Mouse (Mus musculus) liver, embryonic 14.5 days (tissue): ENCODE data around the gene Tmem132b. TPM values are rescaled to one million over a fixed set of nuclear protein-coding genes. Genes with fewer than 3 reads are reported as not detected.

Experiments
- ATAC-seq: fragments of 200-750 bp; cut with Nextera tagmentation; 2 replicates; pipeline ENCODE4 v1.8.0; 2017; ENCODE audit warnings: moderate number of reproducible peaks, mild to moderate bottlenecking, moderate library complexity; ENCODE audit not compliant: insufficient read depth
- DNase-seq, 3 experiments: peaks; one replicate each; pipeline ENCODE4 v3.0.0-alpha.2; 2012 to 2013; ENCODE audit warnings: low read depth in 3 of 3, low spot score in 3 of 3
- H3K27ac ChIP-seq: fragments of 300-500 bp; sonication (generic); 2 replicates; pipeline ENCODE4 v1.5.1; 2014; ENCODE audit warnings: moderate library complexity, mild to moderate bottlenecking, control low read depth, inconsistent platforms
- H3K27me3 ChIP-seq: fragments of 300-500 bp; sonication (generic); 2 replicates; pipeline ENCODE4 v1.6.1; 2014; ENCODE audit warnings: mild to moderate bottlenecking, low read length, moderate library complexity; ENCODE audit not compliant: control insufficient read depth, insufficient read depth
- H3K36me3 ChIP-seq: fragments of 300-500 bp; sonication (generic); replicated peaks from 2 replicates; pipeline ENCODE4 v1.6.1; 2014; ENCODE audit warnings: low read depth; ENCODE audit not compliant: control insufficient read depth, insufficient read depth
- H3K4me1 ChIP-seq, 2 experiments: fragments of 200-500 bp in 1 of 2; fragments of 300-500 bp in 1 of 2; sonication (generic) in 1 of 2; replicated peaks; 2 replicates each; pipeline ENCODE4 v1.6.1; 2012 to 2014; ENCODE audit warnings: antibody characterized with exemption in 1 of 2, inconsistent platforms in 1 of 2, low read length in 1 of 2; ENCODE audit not compliant: control insufficient read depth in 2 of 2, insufficient read depth in 2 of 2
- H3K4me2 ChIP-seq: fragments of 300-500 bp; sonication (generic); 2 replicates; pipeline ENCODE4 v1.6.1; 2014; ENCODE audit warnings: low read depth, mild to moderate bottlenecking, control low read depth, moderate library complexity
- H3K4me3 ChIP-seq, 2 experiments: fragments of 200-500 bp in 1 of 2; fragments of 300-500 bp in 1 of 2; sonication (generic) in 1 of 2; 2 replicates each; pipeline ENCODE4 v1.5.1; 2012 to 2014; ENCODE audit warnings: low read depth in 2 of 2, low read length in 2 of 2, mild to moderate bottlenecking in 2 of 2, control low read depth in 1 of 2, inconsistent platforms in 1 of 2, moderate library complexity in 1 of 2; ENCODE audit not compliant: insufficient read depth in 1 of 2
- H3K9ac ChIP-seq: fragments of 300-500 bp; sonication (generic); replicated peaks from 2 replicates; pipeline ENCODE4 v1.6.1; 2014; ENCODE audit warnings: mild to moderate bottlenecking, control low read depth, moderate library complexity
- H3K9me3 ChIP-seq: fragments of 300-500 bp; sonication (generic); 2 replicates; pipeline ENCODE4 v1.6.1; 2016; ENCODE audit warnings: low read length, mixed read lengths; ENCODE audit not compliant: control insufficient read depth
- CTCF ChIP-seq: IDR thresholded peaks from 2 replicates; pipeline ENCODE4 v1.5.1; 2016; ENCODE audit warnings: antibody characterized with exemption, low read depth, control low read depth
- EP300 ChIP-seq: IDR thresholded peaks from 2 replicates; pipeline ENCODE4 v1.6.1; 2016; ENCODE audit warnings: antibody characterized with exemption, low read depth
- WGBS: fragments of 180-500 bp; shearing (Covaris S2); extraction: QIAGEN DNeasy Blood & Tissue Kit; methylation state at CpG from one replicate; pipeline ENCODE4 v1.1.7; 2014; ENCODE audit not compliant: insufficient replicate concordance; 5-methylcytosine and 5-hydroxymethylcytosine counted together
- polyA plus RNA-seq, 2 experiments: library from polyadenylated mRNA; depleted of rRNA in 1 of 2; stranded (reverse) in 1 of 2; unstranded in 1 of 2; fragments of >200 nt; fragmentation: Nextera tagmentation in 1 of 2; extraction: Ambion mirVana in 1 of 2; gene quantifications; 2 replicates each; pipeline versions ENCODE4 v1.2.1 to v1.2.3; 2012 to 2014

Gene Tmem132b
- polyA plus RNA-seq, 2 experiments: not detected

GRCm38 (mm10) chr5:125555732-125556131 is 24.2 kb downstream of the Tmem132b start:
- no peak overlapping the region for H3K4me3 ChIP-seq
- H3K9me3 ChIP-seq: no peaks in the 10 kb centered on the region
- TF ChIP-seq EP300: no peak
- no peak for TF ChIP-seq CTCF
- no peak overlapping the region for H3K27ac ChIP-seq
- WGBS: 52% methylated on average over 5 of the region's 5 CpGs
- ATAC-seq (no peak), DNase-seq (no peak)
- H3K4me2 ChIP-seq: no peak overlapping the region
- no peaks in the 10 kb centered on the region for H3K27me3 ChIP-seq
- no peak overlapping the region for H3K9ac ChIP-seq
- H3K36me3 ChIP-seq: no peaks in the 10 kb centered on the region
- H3K4me1 ChIP-seq: no peaks in the 10 kb centered on the region

DNA sequence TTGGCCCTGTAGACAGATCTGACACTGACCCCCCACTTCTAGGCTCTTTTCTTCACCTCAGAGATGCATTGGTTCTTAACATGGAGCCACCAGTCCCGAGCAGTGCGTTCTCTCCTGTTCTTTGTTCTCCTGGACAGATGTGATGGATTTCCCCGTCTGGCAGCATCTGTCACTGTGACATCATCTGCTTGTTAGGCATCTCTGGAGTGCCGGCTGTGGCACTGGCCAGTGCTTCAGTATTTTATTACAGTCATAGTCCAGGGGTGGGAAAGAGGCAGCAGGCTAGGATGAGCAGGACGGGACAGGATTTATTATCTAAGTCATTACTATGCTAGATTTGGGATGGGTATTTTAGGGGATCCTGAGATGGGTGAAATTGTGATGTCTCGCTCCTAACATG is 31.9 kb downstream of the Tmem132b start:
- no peak overlapping the region for H3K4me2 ChIP-seq
- ATAC-seq (no peak), DNase-seq (no peak)
- H3K27me3 ChIP-seq: no peaks in the 10 kb centered on the region
- H3K27ac ChIP-seq: no peak overlapping the region
- H3K36me3 ChIP-seq: no peaks in the 10 kb centered on the region
- no peaks in the 10 kb centered on the region for H3K9me3 ChIP-seq
- no peaks in the 10 kb centered on the region for H3K4me1 ChIP-seq
- H3K9ac ChIP-seq: no peak overlapping the region
- 46% methylated on average over 6 of the region's 6 CpGs for WGBS
- TF ChIP-seq EP300: no peak
- TF ChIP-seq CTCF: no peak
- H3K4me3 ChIP-seq: no peak overlapping the region

- no peak for TF ChIP-seq EP300
- TF ChIP-seq CTCF: no peak
- Histone ChIP-seq H3K36me3 (no peaks in the 10 kb centered on the region), H3K4me3 (no peak overlapping the region), H3K27ac (no peak overlapping the region), H3K27me3 (no peaks in the 10 kb centered on the region), H3K9me3 (no peaks in the 10 kb centered on the region), H3K9ac (no peak overlapping the region), H3K4me1 (no peaks in the 10 kb centered on the region), H3K4me2 (no peak overlapping the region)
- 68% methylated on average over 11 of the region's 11 CpGs for WGBS
- ATAC-seq (no peak), DNase-seq (no peak)
Measured at GRCm38 (mm10) chr5:125565725-125566124, 34.2 kb downstream of the Tmem132b start.

- DNase-seq (no peak), ATAC-seq (no peak)
- TF ChIP-seq CTCF (no peak), EP300 (no peak)
- Histone ChIP-seq H3K4me2 (no peak overlapping the region), H3K4me3 (no peak overlapping the region), H3K9me3 (no peaks in the 10 kb centered on the region), H3K4me1 (no peaks in the 10 kb centered on the region), H3K36me3 (no peaks in the 10 kb centered on the region), H3K9ac (no peak overlapping the region), H3K27ac (no peak overlapping the region), H3K27me3 (no peaks in the 10 kb centered on the region)
Measured at GRCm38 (mm10) chr5:125568457-125568856, 36.9 kb downstream of the Tmem132b start.

DNA sequence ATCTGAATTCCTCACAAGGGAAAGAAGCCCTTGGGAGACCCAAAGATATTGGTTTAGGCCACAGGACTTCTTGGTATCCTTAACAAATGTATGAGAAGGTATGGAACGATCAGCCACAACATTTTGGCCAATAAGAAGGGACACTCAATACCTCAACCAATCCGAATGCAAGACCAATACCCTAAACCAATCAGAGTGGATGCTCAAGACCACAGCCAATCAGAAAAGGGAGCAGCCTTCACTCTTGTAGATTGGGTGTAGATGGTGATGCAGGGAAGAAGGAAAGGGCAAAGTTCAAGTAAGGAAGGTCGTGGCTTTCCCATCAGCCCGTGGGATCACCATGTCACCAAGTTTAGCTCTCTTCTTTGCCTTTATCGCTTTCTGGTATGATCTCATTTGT is 40.4 kb downstream of the Tmem132b start:
- no peak for TF ChIP-seq EP300
- TF ChIP-seq CTCF: no peak
- Histone ChIP-seq H3K4me2 (no peak overlapping the region), H3K4me1 (no peaks in the 10 kb centered on the region), H3K27me3 (no peaks in the 10 kb centered on the region), H3K27ac (no peak overlapping the region), H3K9ac (no peak overlapping the region), H3K9me3 (no peaks in the 10 kb centered on the region), H3K36me3 (no peaks in the 10 kb centered on the region), H3K4me3 (no peak overlapping the region)
- no peak for DNase-seq
- WGBS: 72% methylated on average over 5 of the region's 5 CpGs
- ATAC-seq: no peak
